Mouse (Mus musculus): ENCODE measurements at regions not wholly inside any gene's neighbourhood (a gene's known extent, or its start where the extent isn't known, plus 50 kb on each side); places are given as distances from the start of the nearest gene placed in this dataset.

DNA sequence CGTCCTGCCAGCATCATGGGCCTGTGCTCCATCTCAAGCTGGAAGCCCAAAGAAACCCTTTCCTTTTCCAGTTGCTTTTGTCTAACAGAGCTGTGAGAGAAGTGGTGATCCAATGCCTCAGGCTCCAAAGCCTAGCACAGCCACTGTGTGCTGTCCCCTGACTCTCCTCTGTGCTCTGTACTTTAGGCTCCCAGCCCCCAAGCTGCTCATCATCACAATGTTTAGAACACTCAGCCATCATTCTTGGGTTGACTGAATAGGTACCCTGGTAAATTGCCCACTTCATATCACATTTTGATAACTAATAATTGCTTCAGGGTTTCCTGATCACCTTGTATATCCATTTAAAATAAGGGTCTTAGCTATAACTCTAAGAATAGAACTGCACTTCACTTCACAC lies 178.8 kb downstream of the Ifng start:
- WGBS: 78% methylated on average over 1 of the region's 1 CpGs
- no peak for DNase-seq
- no peak overlapping the region for H3K4me3 ChIP-seq (replicated peaks; ENCODE audit: insufficient read depth, low read depth, low read length)

DNA sequence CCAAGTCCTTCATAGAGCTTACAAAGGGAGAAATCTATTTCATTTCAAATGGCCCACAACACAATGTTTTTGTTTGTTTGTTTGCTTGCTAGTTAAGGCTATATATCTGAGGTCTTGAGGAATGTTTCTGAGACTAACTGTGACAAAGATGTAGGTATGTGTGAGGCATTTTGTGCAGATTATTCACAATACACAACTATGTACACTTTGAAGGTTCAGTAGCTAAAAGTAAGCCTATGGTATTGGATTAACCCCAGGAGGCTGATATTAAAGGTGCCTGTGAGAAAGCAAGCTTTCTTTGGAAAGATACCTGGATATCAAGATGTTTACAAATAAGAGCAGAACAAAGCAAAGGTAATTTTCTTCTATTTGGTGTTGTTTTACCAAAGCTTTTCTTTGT lies 179.8 kb downstream of the Ifng start:
- no peak for TF ChIP-seq CTCF (IDR thresholded peaks at IDR 0.05; ENCODE audit: borderline replicate concordance, insufficient read depth, low read depth, low read length)
- no peak for TF ChIP-seq POLR2A (IDR thresholded peaks at IDR 0.05; ENCODE audit: borderline replicate concordance, insufficient read depth, low read length)
- H3K4me3 ChIP-seq (replicated peaks; ENCODE audit: insufficient read depth, low read depth, low read length): no peak overlapping the region

More for the DNA sequence above, 178.8 kb downstream of the Ifng start:
- TF ChIP-seq POLR2A (IDR thresholded peaks at IDR 0.05; ENCODE audit: borderline replicate concordance, insufficient read depth, low read length) (no peak), CTCF (IDR thresholded peaks at IDR 0.05; ENCODE audit: borderline replicate concordance, insufficient read depth, low read depth, low read length) (no peak)
- no peaks in the 10 kb centered on the region for H3K27me3 ChIP-seq (ENCODE audit: control insufficient read depth, insufficient read depth, low read length)
- H3K27ac ChIP-seq (ENCODE audit: insufficient read depth, low read length): no peak overlapping the region
- no peaks in the 10 kb centered on the region for H3K4me1 ChIP-seq (ENCODE audit: control insufficient read depth, insufficient read depth, low read length)

DNA sequence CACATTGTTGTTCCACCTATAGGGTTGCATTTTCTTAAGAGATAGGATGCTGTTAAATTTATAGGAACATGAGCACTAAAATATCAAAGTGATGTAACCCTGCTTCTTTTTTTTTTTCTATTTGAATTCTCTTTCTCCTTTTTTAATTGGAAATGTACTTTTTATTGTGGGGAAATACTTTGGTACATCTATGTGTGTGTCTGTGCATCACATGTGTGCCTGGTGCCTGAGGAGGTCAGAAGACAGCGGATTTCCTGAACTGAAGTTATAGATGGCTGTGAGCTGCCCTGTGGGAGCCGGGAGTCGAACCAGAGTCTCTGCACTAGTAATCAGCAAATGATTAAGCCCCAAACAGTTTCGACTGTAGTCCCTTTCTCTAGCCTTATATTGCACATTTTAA lies 180.7 kb downstream of the Ifng start:
- DNase-seq: no peak

More for the DNA sequence above, 179.8 kb downstream of the Ifng start:
- Histone ChIP-seq H3K4me1 (ENCODE audit: control insufficient read depth, insufficient read depth, low read length) (no peaks in the 10 kb centered on the region), H3K27ac (ENCODE audit: insufficient read depth, low read length) (no peak overlapping the region), H3K27me3 (ENCODE audit: control insufficient read depth, insufficient read depth, low read length) (no peaks in the 10 kb centered on the region)
- no peak for DNase-seq

DNA sequence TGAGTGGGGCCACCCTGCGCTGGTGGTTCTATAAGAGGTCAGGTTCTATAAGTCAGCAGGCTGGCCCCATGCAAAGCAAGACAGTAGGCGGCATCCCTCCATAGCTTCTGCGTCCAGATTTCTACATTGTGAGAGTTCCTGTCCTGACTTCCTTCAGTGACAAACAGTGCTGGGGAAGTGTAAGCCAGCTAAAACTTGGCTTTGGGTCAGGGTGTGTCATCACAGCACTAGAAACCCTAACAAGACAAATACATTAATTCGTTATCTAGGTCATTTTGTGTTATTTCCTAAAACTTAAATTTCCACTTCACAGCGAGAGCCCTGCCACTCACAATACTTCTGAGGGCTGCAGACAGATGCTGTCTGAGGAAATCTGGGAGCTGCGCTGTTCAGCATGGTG lies 181.3 kb downstream of the Ifng start:
- TF ChIP-seq POLR2A (IDR thresholded peaks at IDR 0.05; ENCODE audit: borderline replicate concordance, insufficient read depth, low read length): no peak
- TF ChIP-seq CTCF (IDR thresholded peaks at IDR 0.05; ENCODE audit: borderline replicate concordance, insufficient read depth, low read depth, low read length): no peak
- Histone ChIP-seq H3K4me3 (replicated peaks; ENCODE audit: insufficient read depth, low read depth, low read length) (no peak overlapping the region), H3K27me3 (ENCODE audit: control insufficient read depth, insufficient read depth, low read length) (no peaks in the 10 kb centered on the region), H3K27ac (ENCODE audit: insufficient read depth, low read length) (no peak overlapping the region), H3K4me1 (ENCODE audit: control insufficient read depth, insufficient read depth, low read length) (no peaks in the 10 kb centered on the region)
- DNase-seq: no peak
- WGBS: 59% methylated on average over 6 of the region's 6 CpGs

More for the DNA sequence above, 180.7 kb downstream of the Ifng start:
- WGBS: 92% methylated on average over 4 of the region's 4 CpGs
- no peak for TF ChIP-seq CTCF (IDR thresholded peaks at IDR 0.05; ENCODE audit: borderline replicate concordance, insufficient read depth, low read depth, low read length)
- no peak for TF ChIP-seq POLR2A (IDR thresholded peaks at IDR 0.05; ENCODE audit: borderline replicate concordance, insufficient read depth, low read length)
- no peak overlapping the region for H3K4me3 ChIP-seq (replicated peaks; ENCODE audit: insufficient read depth, low read depth, low read length)
- H3K27me3 ChIP-seq (ENCODE audit: control insufficient read depth, insufficient read depth, low read length): no peaks in the 10 kb centered on the region
- H3K4me1 ChIP-seq (ENCODE audit: control insufficient read depth, insufficient read depth, low read length): no peaks in the 10 kb centered on the region
- no peak overlapping the region for H3K27ac ChIP-seq (ENCODE audit: insufficient read depth, low read length)

DNA sequence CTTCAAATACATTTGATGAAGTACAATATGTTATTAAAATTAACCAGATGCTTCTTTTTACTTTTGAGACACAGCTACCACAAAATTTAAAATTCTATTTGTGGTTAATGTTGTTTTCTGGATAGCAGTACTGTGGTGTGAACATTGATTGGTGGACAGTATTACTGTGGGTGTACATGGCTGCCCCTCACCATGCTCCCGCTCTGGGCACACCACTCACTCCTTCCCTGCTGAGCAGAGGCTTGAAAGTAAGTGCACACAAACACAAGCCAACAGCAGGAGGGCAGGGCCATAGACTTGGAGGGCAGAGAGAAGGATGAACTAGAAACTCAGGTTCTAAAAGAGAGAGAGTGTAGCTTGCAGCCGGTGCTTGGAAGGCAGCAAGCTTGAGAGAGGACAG lies 182.1 kb downstream of the Ifng start:
- TF ChIP-seq POLR2A (IDR thresholded peaks at IDR 0.05; ENCODE audit: borderline replicate concordance, insufficient read depth, low read length) (no peak), CTCF (IDR thresholded peaks at IDR 0.05; ENCODE audit: borderline replicate concordance, insufficient read depth, low read depth, low read length) (no peak)
- WGBS: 76% methylated on average over 2 of the region's 2 CpGs

DNA sequence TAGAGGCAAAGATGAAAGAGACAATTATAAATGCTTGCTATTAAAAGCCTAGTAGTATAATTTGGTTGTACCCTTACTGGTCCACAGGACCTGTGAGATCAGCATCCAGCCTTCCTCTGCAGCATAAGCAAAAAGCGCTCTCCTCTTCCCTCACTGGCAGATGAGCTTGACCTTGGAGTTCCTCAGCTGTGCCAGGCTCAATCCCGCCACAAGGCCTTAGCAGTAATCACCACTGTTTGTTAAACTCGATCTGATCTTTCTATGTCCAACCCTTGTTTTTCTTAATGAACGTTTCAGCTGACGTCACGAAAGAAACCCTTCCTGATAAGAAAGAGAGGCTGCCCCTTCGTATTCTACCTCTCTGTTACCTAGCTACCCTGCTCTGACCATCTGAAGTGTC lies 183.5 kb downstream of the Ifng start:
- no peak for TF ChIP-seq POLR2A (IDR thresholded peaks at IDR 0.05; ENCODE audit: borderline replicate concordance, insufficient read depth, low read length)
- no peak for TF ChIP-seq CTCF (IDR thresholded peaks at IDR 0.05; ENCODE audit: borderline replicate concordance, insufficient read depth, low read depth, low read length)
- Histone ChIP-seq H3K27ac (ENCODE audit: insufficient read depth, low read length) (no peak overlapping the region), H3K4me3 (replicated peaks; ENCODE audit: insufficient read depth, low read depth, low read length) (no peak overlapping the region), H3K27me3 (ENCODE audit: control insufficient read depth, insufficient read depth, low read length) (no peaks in the 10 kb centered on the region), H3K4me1 (ENCODE audit: control insufficient read depth, insufficient read depth, low read length) (no peaks in the 10 kb centered on the region)
- 92% methylated on average over 7 of the region's 7 CpGs for WGBS
- no peak for DNase-seq

More for the DNA sequence above, 182.1 kb downstream of the Ifng start:
- DNase-seq: no peak
- H3K4me1 ChIP-seq (ENCODE audit: control insufficient read depth, insufficient read depth, low read length): no peaks in the 10 kb centered on the region
- H3K27me3 ChIP-seq (ENCODE audit: control insufficient read depth, insufficient read depth, low read length): no peaks in the 10 kb centered on the region
- no peak overlapping the region for H3K27ac ChIP-seq (ENCODE audit: insufficient read depth, low read length)
- H3K4me3 ChIP-seq (replicated peaks; ENCODE audit: insufficient read depth, low read depth, low read length): no peak overlapping the region

DNA sequence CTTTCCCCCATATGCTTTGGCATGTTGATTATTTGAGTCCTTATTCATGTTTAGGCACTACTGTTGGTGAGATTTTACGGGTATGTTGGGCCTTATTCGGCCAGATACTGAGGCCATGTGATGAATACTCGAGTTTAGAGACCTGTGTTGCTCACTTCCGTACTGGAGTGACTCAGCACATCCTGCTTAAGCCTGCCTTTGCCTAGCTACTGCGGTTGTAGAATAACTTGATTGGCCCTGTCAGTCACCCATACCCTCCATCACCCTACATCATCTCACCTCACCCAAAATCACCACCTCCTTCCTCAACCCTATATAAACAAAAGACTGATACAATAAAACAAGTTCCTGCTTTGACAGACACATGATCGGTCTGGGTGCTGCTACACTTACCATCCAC lies 187.2 kb downstream of the Ifng start:
- DNase-seq: no peak
- 85% methylated on average over 6 of the region's 6 CpGs for WGBS

DNA sequence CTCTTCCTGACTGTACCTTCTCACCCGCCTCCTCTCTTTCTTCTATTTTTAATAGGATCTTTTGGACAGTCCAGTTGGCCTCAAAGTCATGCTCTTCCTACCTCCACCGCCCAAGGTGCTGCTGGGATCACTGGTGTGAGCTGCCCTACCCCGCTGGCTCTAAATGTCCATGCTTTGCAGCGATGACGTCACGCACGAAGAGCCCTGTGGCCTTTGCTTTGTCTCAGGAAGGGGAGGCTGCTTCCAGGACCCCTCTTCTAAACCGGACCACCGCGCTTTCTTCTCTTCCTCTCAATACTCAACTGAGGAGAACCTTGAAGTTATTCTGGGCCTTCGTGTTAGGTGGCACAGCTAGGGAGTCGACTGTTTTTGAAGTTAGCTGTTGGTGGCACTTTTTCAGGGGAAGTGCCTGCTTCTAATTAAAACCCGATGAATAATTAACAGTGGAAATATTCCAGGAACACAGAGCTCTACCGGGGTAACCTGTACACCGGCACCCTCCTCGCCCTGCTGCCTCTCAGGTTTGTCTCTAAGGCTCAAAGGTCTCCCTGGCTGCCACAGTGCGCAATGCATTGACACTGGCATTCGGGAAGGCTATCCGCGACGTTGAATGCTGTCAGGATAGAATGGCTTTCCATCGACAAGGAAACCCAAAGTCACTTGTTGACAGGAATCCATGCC lies 188.7 kb downstream of the Ifng start:
- Histone ChIP-seq H3K4me3 (replicated peaks; ENCODE audit: insufficient read depth, low read depth, low read length) (no peak overlapping the region), H3K27me3 (ENCODE audit: control insufficient read depth, insufficient read depth, low read length) (no peaks in the 10 kb centered on the region), H3K27ac (ENCODE audit: insufficient read depth, low read length) (no peak overlapping the region), H3K4me1 (ENCODE audit: control insufficient read depth, insufficient read depth, low read length) (no peaks in the 10 kb centered on the region)
- WGBS: 92% methylated on average over 22 of the region's 22 CpGs
- DNase-seq: no peak
- no peak for TF ChIP-seq POLR2A (IDR thresholded peaks at IDR 0.05; ENCODE audit: borderline replicate concordance, insufficient read depth, low read length)
- no peak for TF ChIP-seq CTCF (IDR thresholded peaks at IDR 0.05; ENCODE audit: borderline replicate concordance, insufficient read depth, low read depth, low read length)

More for the DNA sequence above, 187.2 kb downstream of the Ifng start:
- Histone ChIP-seq H3K4me1 (ENCODE audit: control insufficient read depth, insufficient read depth, low read length) (no peaks in the 10 kb centered on the region), H3K27me3 (ENCODE audit: control insufficient read depth, insufficient read depth, low read length) (no peaks in the 10 kb centered on the region), H3K4me3 (replicated peaks; ENCODE audit: insufficient read depth, low read depth, low read length) (no peak overlapping the region), H3K27ac (ENCODE audit: insufficient read depth, low read length) (no peak overlapping the region)
- TF ChIP-seq CTCF (IDR thresholded peaks at IDR 0.05; ENCODE audit: borderline replicate concordance, insufficient read depth, low read depth, low read length) (no peak), POLR2A (IDR thresholded peaks at IDR 0.05; ENCODE audit: borderline replicate concordance, insufficient read depth, low read length) (no peak)
